Comparison of ENCODE assay signal across 8 mouse cellular contexts in the genomic region with DNA sequence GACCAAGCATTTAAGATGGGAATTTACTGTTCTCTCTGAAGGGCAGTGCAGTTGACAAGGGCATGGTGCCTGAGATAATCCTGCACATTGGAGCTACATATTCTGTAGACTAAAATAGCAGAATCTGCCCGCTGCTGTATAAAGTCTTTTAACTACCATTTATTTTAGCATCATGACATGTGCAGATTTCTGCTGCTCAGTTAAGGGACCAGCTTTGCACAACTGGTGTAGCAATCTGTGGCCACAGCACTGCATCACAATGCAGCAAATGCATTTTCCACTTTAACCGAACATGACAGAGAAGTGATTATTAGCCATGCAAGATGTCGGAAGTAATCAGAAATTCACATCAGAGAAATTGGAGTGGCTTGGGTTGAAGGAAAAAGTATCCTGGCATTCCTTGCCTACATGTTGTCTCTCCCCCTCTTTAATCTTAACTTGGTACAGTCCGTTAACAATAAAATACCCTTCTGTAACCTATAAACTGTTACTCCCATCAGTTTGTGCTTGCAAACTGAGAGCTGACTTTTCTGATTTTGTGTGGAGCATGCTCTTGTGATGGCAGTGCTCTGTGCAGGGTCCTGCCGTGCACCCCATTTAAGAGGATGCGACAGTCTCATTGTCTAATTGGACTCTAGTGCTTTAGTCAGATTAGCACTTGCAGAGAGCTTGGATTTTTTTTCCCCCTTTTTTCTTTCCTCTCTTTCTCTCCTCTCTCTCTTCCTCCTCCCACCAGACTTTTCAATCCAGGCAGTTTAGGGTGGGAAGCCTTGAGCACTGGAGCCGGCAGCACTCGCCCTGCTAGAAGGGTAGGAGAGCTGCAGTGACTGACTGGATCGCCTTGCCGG. TPM values are rescaled to one million over a fixed set of nuclear protein-coding genes. Genes with fewer than 3 reads are reported as not detected.
DNase-seq lines count a peak whose midpoint lies in the region; ATAC-seq lines count a peak whose summit lies in the region.

No protein-coding gene starts in this region.

- 47% methylated on average over 10 of the region's 10 CpGs for WGBS in embryonic facial prominence, embryonic 10.5 days
- 55% methylated on average over 10 of the region's 10 CpGs for WGBS in hindbrain, embryonic 11.5 days
- WGBS in limb, embryonic 11.5 days: 53% methylated on average over 10 of the region's 10 CpGs

- ATAC-seq in hindbrain, embryonic 11.5 days (ENCODE audit: low FRiP score): no peak
- no peak for ATAC-seq in limb, embryonic 11.5 days (ENCODE audit: insufficient number of reproducible peaks, low FRiP score, low TSS enrichment, low read depth)

- H3K9me3 ChIP-seq in embryonic facial prominence, embryonic 10.5 days: no peaks in the 10 kb centered on the region
- no peaks in the 10 kb centered on the region for H3K9me3 ChIP-seq in hindbrain, embryonic 11.5 days (ENCODE audit: control insufficient read depth, low read length)
- no peaks in the 10 kb centered on the region for H3K9me3 ChIP-seq in limb, embryonic 11.5 days (ENCODE audit: control insufficient read depth, low read length)

- H3K36me3 ChIP-seq in embryonic facial prominence, embryonic 10.5 days (replicated peaks): no peaks in the 10 kb centered on the region
- H3K36me3 ChIP-seq in hindbrain, embryonic 11.5 days (ENCODE audit: control insufficient read depth, insufficient read depth, low read length): no peaks in the 10 kb centered on the region
- H3K36me3 ChIP-seq in limb, embryonic 11.5 days (ENCODE audit: control insufficient read depth, insufficient read depth, low read length): no peaks in the 10 kb centered on the region

- DNase-seq in cerebellum, postnatal 14 days: peak; percentile 22 to 27
- no peak for DNase-seq in cerebellum, adult 11 months
- DNase-seq in embryonic facial prominence, embryonic 10.5 days (ENCODE audit: low spot score): no peak
- peak; percentile 22 for DNase-seq in hindbrain, embryonic 11.5 days (ENCODE audit: low spot score)
- peak; percentile 39 for DNase-seq in limb, embryonic 11.5 days (ENCODE audit: low spot score)
- DNase-seq in right cerebral cortex, postnatal 4 days: peak; percentile 41
- no peak for DNase-seq in spleen, postnatal 4 days (ENCODE audit: low spot score in 2 of 2)
- no peak for DNase-seq in natural killer cell, adult 2 months (ENCODE audit: low spot score in 2 of 2)

- H3K9ac ChIP-seq in hindbrain, embryonic 11.5 days (ENCODE audit: low read depth, low read length): 0 out of 2 replicates have a peak overlapping the region, but pooled peaks have one; percentile 17
- peak overlapping the region; percentile 14; the same call in 1 of the 2 replicates for H3K9ac ChIP-seq in limb, embryonic 11.5 days (ENCODE audit: low read length)

- peak overlapping the region; percentile 25; the same call in 1 of the 2 replicates for H3K4me3 ChIP-seq in embryonic facial prominence, embryonic 10.5 days
- H3K4me3 ChIP-seq in hindbrain, embryonic 11.5 days (ENCODE audit: low read depth, low read length): no peak overlapping the region
- H3K4me3 ChIP-seq in limb, embryonic 11.5 days (ENCODE audit: low read depth, low read length): no peak overlapping the region

- peaks cover 52% of the 10 kb centered on the region for H3K4me1 ChIP-seq in embryonic facial prominence, embryonic 10.5 days
- no peaks in the 10 kb centered on the region for H3K4me1 ChIP-seq in hindbrain, embryonic 11.5 days (replicated peaks; ENCODE audit: control insufficient read depth, insufficient read depth, low read length)
- peaks cover 5% of the 10 kb centered on the region for H3K4me1 ChIP-seq in limb, embryonic 11.5 days (ENCODE audit: control insufficient read depth, insufficient read depth, low read length)

- no peaks in the 10 kb centered on the region for H3K27me3 ChIP-seq in embryonic facial prominence, embryonic 10.5 days (replicated peaks; ENCODE audit: low read depth, poor library complexity, severe bottlenecking)
- H3K27me3 ChIP-seq in hindbrain, embryonic 11.5 days (ENCODE audit: control insufficient read depth, insufficient read depth, low read length): no peaks in the 10 kb centered on the region
- H3K27me3 ChIP-seq in limb, embryonic 11.5 days (ENCODE audit: control insufficient read depth, insufficient read depth, low read length): no peaks in the 10 kb centered on the region

- 0 out of 2 replicates have a peak overlapping the region, but pooled peaks have one; percentile 0 for H3K27ac ChIP-seq in embryonic facial prominence, embryonic 10.5 days (replicated peaks)
- no peak overlapping the region for H3K27ac ChIP-seq in hindbrain, embryonic 11.5 days (ENCODE audit: low read depth, low read length)
- 0 out of 2 replicates have a peak overlapping the region, but pooled peaks have one; percentile 14 for H3K27ac ChIP-seq in limb, embryonic 11.5 days (replicated peaks; ENCODE audit: low read depth, low read length)

- H3K4me2 ChIP-seq in hindbrain, embryonic 11.5 days (replicated peaks; ENCODE audit: low read depth, low read length): no peak overlapping the region; the same call in 1 of the 2 replicates
- H3K4me2 ChIP-seq in limb, embryonic 11.5 days (ENCODE audit: low read depth, severe bottlenecking): peak overlapping the region; percentile 34

RNA-seq across cellular contexts. Expression of a gene that starts 52.2 kb away (rescaled TPM):
- polyA plus RNA-seq in embryonic facial prominence, embryonic 10.5 days (2016; fragmentation: Nextera tagmentation; extraction: Ambion mirVana): 150 and 152 TPM in 2 replicates
- 95.1 and 112 TPM in 2 replicates for polyA plus RNA-seq in hindbrain, embryonic 11.5 days (2014; fragmentation: Nextera tagmentation; extraction: Ambion mirVana)
- polyA plus RNA-seq in limb, embryonic 11.5 days (2014; fragmentation: Nextera tagmentation; extraction: Ambion mirVana): 128 and 135 TPM in 2 replicates

Comparison
In these comparisons a context has a peak if more than half of its experiments do, and no peak if none do; other contexts are left out.
1. DNase-seq: peak in cerebellum, postnatal 14 days (2 of 2), hindbrain, embryonic 11.5 days (single experiment), limb, embryonic 11.5 days (single experiment) and right cerebral cortex, postnatal 4 days (single experiment); none in cerebellum, adult 11 months (single experiment), embryonic facial prominence, embryonic 10.5 days (single experiment), spleen, postnatal 4 days (0 of 2) and natural killer cell, adult 2 months (0 of 2).